Mouse (Mus musculus) midbrain, postnatal 0 days (tissue): Measurements from ENCODE around the gene Samd11. TPM values are rescaled to one million over a fixed set of nuclear protein-coding genes. Genes with fewer than 3 reads are reported as not detected.

ENCODE experiments used
- ATAC-seq: fragments of 200-750 bp; cut with Nextera tagmentation; 2 replicates; pipeline ENCODE4 v1.8.0; 2017; ENCODE audit warnings: moderate number of reproducible peaks, mild to moderate bottlenecking, moderate TSS enrichment, moderate library complexity; ENCODE audit not compliant: low FRiP score
- DNase-seq: peaks from one replicate; pipeline ENCODE4 v3.0.0-alpha.2; 2015; ENCODE audit warnings: low spot score
- H3K27ac ChIP-seq: fragments of 300-500 bp; sonication (generic); 2 replicates; pipeline ENCODE4 v1.5.1; 2014; ENCODE audit warnings: low read depth, mild to moderate bottlenecking, low read length, mixed read lengths
- H3K27me3 ChIP-seq: fragments of 300-500 bp; sonication (generic); 2 replicates; pipeline ENCODE4 v1.6.1; 2014; ENCODE audit warnings: low read length, control low read depth, mixed read lengths; ENCODE audit not compliant: insufficient read depth
- H3K36me3 ChIP-seq: fragments of 300-500 bp; sonication (generic); 2 replicates; pipeline ENCODE4 v1.6.1; 2014; ENCODE audit warnings: low read length, control low read depth, mixed read lengths; ENCODE audit not compliant: insufficient read depth
- H3K4me1 ChIP-seq: fragments of 300-500 bp; sonication (generic); 2 replicates; pipeline ENCODE4 v1.6.1; 2014; ENCODE audit warnings: mild to moderate bottlenecking, control low read depth, antibody characterized with exemption, low read length, mixed read lengths; ENCODE audit not compliant: insufficient read depth
- H3K4me2 ChIP-seq: fragments of 300-500 bp; sonication (generic); 2 replicates; pipeline ENCODE4 v1.6.1; 2014; ENCODE audit warnings: low read depth, mild to moderate bottlenecking, low read length, mixed read lengths; ENCODE audit not compliant: poor library complexity, severe bottlenecking
- H3K4me3 ChIP-seq: fragments of 300-500 bp; sonication (generic); 2 replicates; pipeline ENCODE4 v1.5.1; 2014; ENCODE audit warnings: low read depth, mild to moderate bottlenecking, low read length, moderate library complexity
- H3K9ac ChIP-seq: fragments of 300-500 bp; sonication (generic); replicated peaks from 2 replicates; pipeline ENCODE4 v1.6.1; 2014; ENCODE audit warnings: mild to moderate bottlenecking, low read length, moderate library complexity, mixed read lengths; ENCODE audit not compliant: poor library complexity, severe bottlenecking
- H3K9me3 ChIP-seq: fragments of 300-500 bp; sonication (generic); 2 replicates; pipeline ENCODE4 v1.6.1; 2016; ENCODE audit warnings: low read length, control low read depth
- CTCF ChIP-seq: IDR thresholded peaks from 2 replicates; pipeline ENCODE4 v1.5.1; 2016; ENCODE audit warnings: antibody characterized with exemption, mild to moderate bottlenecking
- WGBS: fragments of 180-500 bp; shearing (Covaris S2); extraction: QIAGEN DNeasy Blood & Tissue Kit; methylation state at CpG from one replicate; pipeline ENCODE4 v1.1.7; 2014; 5-methylcytosine and 5-hydroxymethylcytosine counted together
- polyA plus RNA-seq: library from polyadenylated mRNA; unstranded; fragments of >200 nt; fragmentation: Nextera tagmentation; extraction: Ambion mirVana; gene quantifications from 2 replicates; pipeline ENCODE4 v1.2.1, GENCODE M21; 2015
- total RNA-seq: library from RNA; depleted of rRNA; stranded (reverse); fragments of >200 nt; gene quantifications from 2 replicates; pipeline ENCODE4 v1.2.3, GENCODE M21; 2014

Samd11 gene
- total and polyA plus RNA-seq, 2 experiments from 2014 or later, result 3.5 to 8.9 TPM

DNA sequence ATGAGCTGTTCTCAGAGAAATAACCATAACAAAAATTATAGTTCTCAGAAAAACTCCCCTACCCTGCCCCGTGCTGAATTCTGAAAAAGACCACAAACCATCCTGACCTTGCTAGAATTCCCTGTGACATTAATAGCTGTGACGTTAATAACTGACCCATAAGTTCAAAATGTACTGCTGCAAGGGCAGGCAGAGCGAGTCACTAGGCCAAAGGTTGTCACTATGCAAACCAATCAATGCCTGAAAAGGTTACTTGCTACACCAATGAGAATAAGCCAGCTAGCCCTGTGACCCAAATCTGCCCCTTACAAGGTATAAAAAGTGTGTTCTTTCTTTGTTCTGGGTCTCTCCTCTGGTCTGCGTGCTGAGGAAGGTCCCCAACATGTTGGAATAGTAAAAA, 46.6 kb downstream of the Samd11 start:
- WGBS, result 93% methylated on average over 4 of the region's 4 CpGs
- no peak for TF ChIP-seq CTCF
- H3K36me3 ChIP-seq, result no peaks in the 10 kb centered on the region
- no peak for DNase-seq
- no peak overlapping the region for H3K9ac ChIP-seq
- 0 out of 2 replicates have a peak, but pooled peaks cover under 1% of the 10 kb centered on the region for H3K27me3 ChIP-seq
- H3K4me1 ChIP-seq, result no peaks in the 10 kb centered on the region
- no peaks in the 10 kb centered on the region for H3K9me3 ChIP-seq
- no peak overlapping the region for H3K4me2 ChIP-seq
- H3K27ac ChIP-seq, result no peak overlapping the region
- no peak for ATAC-seq
- H3K4me3 ChIP-seq, result no peak overlapping the region

DNA sequence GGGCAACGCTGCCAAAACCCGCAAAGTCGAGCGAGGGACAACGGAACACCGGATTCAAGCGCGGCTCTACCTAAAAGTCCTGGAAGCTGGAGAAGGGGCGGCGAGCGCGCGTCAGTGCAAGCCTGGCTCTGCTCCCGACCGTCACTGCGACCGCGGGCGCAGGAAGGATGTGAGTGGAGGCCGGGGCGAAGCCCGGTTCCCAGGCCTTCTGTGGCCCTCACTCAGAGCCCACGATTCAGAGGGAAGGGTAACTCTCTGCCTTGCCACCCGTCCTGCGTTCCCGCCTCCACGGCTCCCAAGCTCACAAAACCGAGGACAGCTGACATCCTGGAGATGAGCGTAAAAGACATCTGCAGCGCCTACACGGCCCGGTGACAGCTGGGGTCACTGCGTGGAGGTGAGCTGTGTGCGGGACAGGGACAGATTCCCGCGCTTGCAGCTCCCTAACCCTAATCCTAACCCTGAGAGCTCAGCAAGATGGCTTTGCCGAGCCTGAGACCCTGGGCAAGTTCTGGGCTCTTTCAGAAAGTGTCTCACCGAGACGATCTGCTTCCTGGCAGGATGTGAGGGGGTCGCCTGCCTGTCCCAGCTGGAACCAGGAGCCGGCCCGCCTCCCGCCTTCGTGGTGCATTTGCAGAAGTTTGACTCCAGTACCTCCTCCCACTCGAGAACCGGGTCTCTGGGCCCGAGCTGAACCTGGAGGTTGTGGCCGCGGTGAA, 51.9 kb downstream of the Samd11 start:
- DNase-seq (no peak), ATAC-seq (peak; percentile 31; the same call in 1 of the 2 replicates)
- WGBS, result under 1% methylated on average over 46 of the region's 49 CpGs
- H3K4me1 ChIP-seq, result peaks cover 5% of the 10 kb centered on the region; the same call in 1 of the 2 replicates
- TF ChIP-seq CTCF, result no peak
- peak overlapping the region; percentile 89 for H3K4me2 ChIP-seq
- no peaks in the 10 kb centered on the region for H3K36me3 ChIP-seq
- H3K4me3 ChIP-seq, result peak overlapping the region; percentile 54
- no peaks in the 10 kb centered on the region for H3K9me3 ChIP-seq
- H3K27me3 ChIP-seq, result peaks cover 7% of the 10 kb centered on the region; the same call in 1 of the 2 replicates
- H3K27ac ChIP-seq, result peak overlapping the region; percentile 73
- peak overlapping the region; percentile 70 for H3K9ac ChIP-seq

DNA sequence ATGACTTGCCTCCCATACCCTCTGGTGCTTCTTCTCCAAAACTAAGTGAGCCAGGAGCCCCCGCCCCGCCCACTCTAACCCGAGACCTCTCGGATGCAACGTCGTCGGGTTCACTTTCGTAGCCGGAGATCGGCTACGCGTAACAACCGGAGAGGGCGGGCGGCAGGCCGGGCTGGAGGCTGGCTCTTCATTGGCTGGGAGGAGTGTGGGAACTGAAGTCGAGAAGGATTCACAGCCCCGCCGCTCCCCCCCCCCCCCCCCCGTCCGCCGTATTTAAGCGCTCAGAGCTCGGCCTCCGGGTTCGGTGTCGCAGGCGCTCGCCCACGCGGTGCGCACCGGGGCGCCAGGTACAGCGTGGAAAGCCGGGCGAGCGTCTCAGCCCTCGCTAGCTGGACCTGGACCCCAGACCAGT, 52.5 kb downstream of the Samd11 start, which contains the start of gene AW011738:
AW011738 (plus strand) TSS at position 304 of the 412 bp plus-strand sequence.
- DNase-seq, result peak; percentile 79
- 1% methylated on average over 33 of the region's 39 CpGs for WGBS

DNA sequence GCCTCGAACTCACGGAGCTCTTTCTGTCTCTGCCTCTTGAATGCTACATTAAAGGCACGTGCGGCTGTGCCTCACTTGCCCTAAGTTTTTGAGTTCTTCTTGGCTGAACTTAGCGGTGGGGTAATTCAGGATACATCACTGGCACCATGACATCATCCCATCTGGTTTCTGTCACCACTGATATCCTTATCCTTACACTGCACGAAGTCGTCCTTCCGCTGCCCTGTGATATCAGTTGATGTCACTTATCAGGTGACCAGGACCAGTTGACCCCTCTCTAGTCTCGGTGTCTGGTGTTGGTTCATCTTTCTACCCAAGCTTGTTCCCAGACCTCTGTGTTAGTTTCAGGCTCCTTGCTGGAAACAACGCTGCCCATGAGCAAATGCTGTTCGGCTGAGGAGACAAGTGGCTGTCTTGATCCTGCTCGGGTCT, 53.0 kb downstream of the Samd11 start:
- no peaks in the 10 kb centered on the region for H3K9me3 ChIP-seq
- H3K27me3 ChIP-seq, result peaks cover 7% of the 10 kb centered on the region; the same call in 1 of the 2 replicates
- no peaks in the 10 kb centered on the region for H3K36me3 ChIP-seq
- H3K27ac ChIP-seq, result peak overlapping the region; percentile 55; the same call in 1 of the 2 replicates
- H3K9ac ChIP-seq, result 0 out of 2 replicates have a peak overlapping the region, but pooled peaks have one; percentile 70
- WGBS, result 49% methylated on average over 12 of the region's 12 CpGs
- H3K4me2 ChIP-seq, result peak overlapping the region; percentile 89
- no peak for TF ChIP-seq CTCF
- peak overlapping the region; percentile 54 for H3K4me3 ChIP-seq
- H3K4me1 ChIP-seq, result peaks cover 5% of the 10 kb centered on the region; the same call in 1 of the 2 replicates
- DNase-seq (no peak), ATAC-seq (no peak)

More for the DNA sequence above, 52.5 kb downstream of the Samd11 start, which contains the start of gene AW011738:
- Histone ChIP-seq H3K4me3 (peak within 1 kb of the TSS; percentile 54), H3K36me3 (no peaks in the 10 kb centered on the region), H3K27me3 (peaks cover 7% of the 10 kb centered on the region; the same call in 1 of the 2 replicates), H3K27ac (peak within 1 kb of the TSS; percentile 73), H3K9ac (peak within 1 kb of the TSS; percentile 70), H3K4me1 (peaks cover 5% of the 10 kb centered on the region; the same call in 1 of the 2 replicates), H3K9me3 (no peaks in the 10 kb centered on the region), H3K4me2 (peak within 1 kb of the TSS; percentile 89)
- ATAC-seq, result peak; percentile 67
- no peak for TF ChIP-seq CTCF

DNA sequence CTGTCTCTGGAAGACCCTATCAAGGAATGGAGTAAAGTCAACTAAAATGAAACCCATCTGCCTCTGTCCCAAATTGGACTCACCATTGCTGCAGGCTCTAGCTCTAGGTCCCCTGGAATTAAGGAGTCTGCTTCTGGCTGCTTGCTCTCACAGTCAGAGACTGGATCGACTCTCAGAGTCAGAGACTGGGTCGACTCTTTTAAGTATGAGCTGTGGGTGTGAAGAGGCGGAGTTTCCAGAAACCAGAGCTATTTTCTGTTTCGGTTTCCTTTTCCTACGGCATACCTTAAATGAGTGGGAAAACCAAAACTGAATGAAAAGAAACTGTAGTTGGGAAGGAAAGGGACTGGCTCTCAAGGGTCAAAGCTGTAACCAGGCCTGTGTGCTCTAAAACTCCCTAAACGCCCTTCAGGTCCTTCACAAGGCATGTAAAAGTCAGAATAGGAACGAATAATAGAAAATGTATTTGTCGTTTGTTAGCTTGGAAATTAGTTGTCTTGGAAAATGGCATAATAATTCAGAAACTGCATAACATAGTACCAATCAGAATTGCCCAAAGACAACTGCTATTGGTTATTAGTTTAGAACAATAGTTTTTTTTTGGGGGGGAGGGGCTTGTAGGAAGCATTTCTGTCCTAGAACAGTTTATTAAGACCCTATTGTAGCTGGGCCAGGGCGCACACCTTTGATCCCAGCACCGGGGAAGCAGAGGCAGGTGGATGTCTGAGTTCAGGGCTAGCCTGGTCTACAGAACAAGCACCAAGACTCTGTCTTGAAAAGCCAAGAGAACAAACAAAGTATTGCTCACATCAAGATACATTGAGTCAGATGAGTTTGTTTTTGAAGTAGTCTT, 54.6 kb downstream of the Samd11 start, which contains the start of gene Isg15:
Isg15 (minus strand) TSS at position 196 of the 853 bp plus-strand sequence.
- H3K27me3 ChIP-seq, result peaks cover 7% of the 10 kb centered on the region; the same call in 1 of the 2 replicates
- H3K9me3 ChIP-seq, result no peaks in the 10 kb centered on the region
- 65% methylated on average over 10 of the region's 10 CpGs for WGBS
- 0 out of 2 replicates have a peak within 1 kb of the TSS, but pooled peaks have one; percentile 9 for H3K4me2 ChIP-seq
- peaks cover 6% of the 10 kb centered on the region; the same call in 1 of the 2 replicates for H3K4me1 ChIP-seq
- ATAC-seq (no peak), DNase-seq (no peak)
- H3K36me3 ChIP-seq, result no peaks in the 10 kb centered on the region
- no peak for TF ChIP-seq CTCF
- no peak within 1 kb of the TSS for H3K9ac ChIP-seq
- no peak within 1 kb of the TSS for H3K27ac ChIP-seq
- H3K4me3 ChIP-seq, result no peak within 1 kb of the TSS
